Mouse (Mus musculus) ES-Bruce4 (cell line): ENCODE measurements around the gene Dtnb.

Experiments used
- CTCF ChIP-seq: IDR thresholded peaks from one replicate; pipeline ENCODE4 v1.8.1; 2011; ENCODE audit warnings: low read depth, low read length
- EP300 ChIP-seq: IDR thresholded peaks from 2 replicates; pipeline ENCODE4 v1.6.1; 2011; ENCODE audit warnings: low read depth, low read length; ENCODE audit not compliant: insufficient read depth

- TF ChIP-seq EP300 (no peak), CTCF (no peak)
Observed at GRCm38 (mm10) chr12:3787041-3787440, 214.9 kb downstream of the Dtnb start.
